Mouse (Mus musculus) cortical plate, adult 2 months (tissue): ENCODE measurements at regions not wholly inside any gene's neighbourhood (a gene's known extent, or its start where the extent isn't known, plus 50 kb on each side); places are given as distances from the start of the nearest gene placed in this dataset.

Source experiments
- CTCF ChIP-seq: fragments of 200-500 bp; IDR thresholded peaks from 2 replicates; pipeline ENCODE4 v1.5.1; 2011; ENCODE audit warnings: mild to moderate bottlenecking, control low read depth, low read length; ENCODE audit not compliant: insufficient read depth; ENCODE audit errors: extremely low read depth
- POLR2A ChIP-seq: fragments of 200-500 bp; IDR thresholded peaks from 2 replicates; pipeline ENCODE4 v1.6.1; 2011; ENCODE audit warnings: mild to moderate bottlenecking, low read length, control low read depth; ENCODE audit not compliant: insufficient read depth; ENCODE audit errors: extremely low read depth

DNA sequence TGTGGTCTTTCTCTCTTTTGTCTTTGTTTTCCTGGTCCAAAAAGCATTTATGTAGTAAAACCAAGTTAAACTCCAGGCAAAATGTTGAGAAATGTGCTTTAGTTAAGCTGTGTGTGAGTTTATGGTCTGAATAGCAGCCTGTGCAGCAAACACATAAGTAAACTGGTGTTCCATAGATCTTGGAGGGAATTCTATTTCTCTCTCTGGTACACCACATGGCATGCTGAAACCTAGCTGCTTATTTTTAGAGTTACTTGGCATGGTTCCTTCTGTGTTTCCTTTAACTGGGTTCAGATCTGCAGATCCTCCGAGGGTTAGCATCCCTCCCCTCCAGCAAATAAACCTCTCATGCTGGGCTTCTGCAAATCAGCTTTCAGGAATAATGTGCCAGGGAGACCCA lies 225.1 kb downstream of the Cdca7 start:
- TF ChIP-seq CTCF (no peak), POLR2A (no peak)
